Mouse (Mus musculus) kidney, embryonic 15.5 days (tissue): ENCODE results near the gene Gnaq. TPM values are rescaled to one million over a fixed set of nuclear protein-coding genes. Genes with fewer than 3 reads are reported as not detected.

ENCODE experiments used
- ATAC-seq: fragments of 200-750 bp; cut with Nextera tagmentation; replicated peaks from 2 replicates; pipeline ENCODE4 v1.8.0; 2017; ENCODE audit warnings: moderate TSS enrichment; ENCODE audit not compliant: low FRiP score
- H3K27ac ChIP-seq: fragments of 300-500 bp; sonication (generic); 2 replicates; pipeline ENCODE4 v1.5.1; 2015; ENCODE audit warnings: mild to moderate bottlenecking, inconsistent platforms
- H3K27me3 ChIP-seq: fragments of 300-500 bp; sonication (generic); 2 replicates; pipeline ENCODE4 v1.6.1; 2015; ENCODE audit warnings: inconsistent platforms
- H3K36me3 ChIP-seq: fragments of 300-500 bp; sonication (generic); 2 replicates; pipeline ENCODE4 v1.6.1; 2015; ENCODE audit warnings: inconsistent platforms
- H3K4me1 ChIP-seq: fragments of 300-500 bp; sonication (generic); 2 replicates; pipeline ENCODE4 v1.6.1; 2015; ENCODE audit warnings: inconsistent platforms
- H3K4me2 ChIP-seq: fragments of 300-500 bp; sonication (generic); 2 replicates; pipeline ENCODE4 v1.6.1; 2015; ENCODE audit warnings: moderate library complexity, mild to moderate bottlenecking, inconsistent platforms
- H3K4me3 ChIP-seq: fragments of 300-500 bp; sonication (generic); replicated peaks from 2 replicates; pipeline ENCODE4 v1.5.1; 2015; ENCODE audit warnings: mild to moderate bottlenecking, inconsistent platforms
- H3K9ac ChIP-seq: fragments of 300-500 bp; sonication (generic); 2 replicates; pipeline ENCODE4 v1.6.1; 2015; ENCODE audit warnings: mild to moderate bottlenecking, inconsistent platforms
- H3K9me3 ChIP-seq: fragments of 300-500 bp; sonication (generic); replicated peaks from 2 replicates; pipeline ENCODE4 v1.6.1; 2016; ENCODE audit warnings: inconsistent platforms
- WGBS: fragments of 180-500 bp; shearing (Covaris S2); methylation state at CpG from one replicate; pipeline ENCODE4 v1.1.7; 2015; ENCODE audit warnings: mixed read lengths; 5-methylcytosine and 5-hydroxymethylcytosine counted together
- polyA plus RNA-seq: library from polyadenylated mRNA; unstranded; fragments of >200 nt; fragmentation: Nextera tagmentation; extraction: Ambion mirVana; gene quantifications from 2 replicates; pipeline ENCODE4 v1.2.1, GENCODE M21; 2015

Gnaq gene
- polyA plus RNA-seq, 1 experiment from 2014 or later: 36.2 TPM

GRCm38 (mm10) chr19:16129171-16129570 lies 3.5 kb upstream of the Gnaq start:
- H3K27me3 ChIP-seq: no peaks in the 10 kb centered on the region
- H3K4me3 ChIP-seq: no peak overlapping the region
- H3K4me2 ChIP-seq: no peak overlapping the region
- H3K4me1 ChIP-seq: peaks cover 15% of the 10 kb centered on the region
- 89% methylated on average over 2 of the region's 2 CpGs for WGBS
- no peak overlapping the region for H3K9ac ChIP-seq
- no peak for ATAC-seq
- no peaks in the 10 kb centered on the region for H3K36me3 ChIP-seq
- H3K9me3 ChIP-seq: no peaks in the 10 kb centered on the region
- H3K27ac ChIP-seq: no peak overlapping the region

- H3K27me3 ChIP-seq: no peaks in the 10 kb centered on the region
- no peak overlapping the region for H3K9ac ChIP-seq
- WGBS: 47% methylated on average over 3 of the region's 3 CpGs
- H3K4me2 ChIP-seq: no peak overlapping the region
- peaks cover 26% of the 10 kb centered on the region for H3K4me1 ChIP-seq
- H3K4me3 ChIP-seq: no peak overlapping the region
- no peaks in the 10 kb centered on the region for H3K9me3 ChIP-seq
- no peak for ATAC-seq
- peak overlapping the region; percentile 45; the same call in 1 of the 2 replicates for H3K27ac ChIP-seq
- no peaks in the 10 kb centered on the region for H3K36me3 ChIP-seq
These were observed 2.2 kb upstream of the Gnaq start for GRCm38 (mm10) chr19:16130476-16130875.

GRCm38 (mm10) chr19:16131831-16132230 lies 800 bp upstream of the Gnaq start:
- H3K9ac ChIP-seq: peak overlapping the region; percentile 92
- WGBS: 6% methylated on average over 6 of the region's 6 CpGs
- no peaks in the 10 kb centered on the region for H3K27me3 ChIP-seq
- H3K27ac ChIP-seq: peak overlapping the region; percentile 98
- no peaks in the 10 kb centered on the region for H3K36me3 ChIP-seq
- 0 out of 2 replicates have a peak, but pooled peaks have one; percentile 1 for ATAC-seq
- no peaks in the 10 kb centered on the region for H3K9me3 ChIP-seq
- H3K4me1 ChIP-seq: peaks cover 31% of the 10 kb centered on the region
- peak overlapping the region; percentile 94 for H3K4me3 ChIP-seq
- H3K4me2 ChIP-seq: peak overlapping the region; percentile 71

- Histone ChIP-seq H3K4me3 (peak overlapping the region; percentile 94), H3K36me3 (no peaks in the 10 kb centered on the region), H3K4me2 (peak overlapping the region; percentile 71), H3K4me1 (peaks cover 35% of the 10 kb centered on the region), H3K9me3 (no peaks in the 10 kb centered on the region), H3K27ac (peak overlapping the region; percentile 98), H3K27me3 (no peaks in the 10 kb centered on the region), H3K9ac (peak overlapping the region; percentile 92)
- peak; percentile 96 for ATAC-seq
- WGBS: under 1% methylated on average over 39 of the region's 57 CpGs
These were observed 266 bp upstream of the Gnaq start for GRCm38 (mm10) chr19:16132340-16132790.

GRCm38 (mm10) chr19:16132865-16133720 lies 462 bp downstream of the Gnaq start:
- H3K9ac ChIP-seq: peak overlapping the region; percentile 92
- peak; percentile 28 for ATAC-seq
- peak overlapping the region; percentile 94 for H3K4me3 ChIP-seq
- H3K4me2 ChIP-seq: peak overlapping the region; percentile 71
- peaks cover 43% of the 10 kb centered on the region for H3K4me1 ChIP-seq
- peak overlapping the region; percentile 98 for H3K27ac ChIP-seq
- no peaks in the 10 kb centered on the region for H3K36me3 ChIP-seq
- under 1% methylated on average over 100 of the region's 139 CpGs for WGBS
- no peaks in the 10 kb centered on the region for H3K9me3 ChIP-seq
- H3K27me3 ChIP-seq: no peaks in the 10 kb centered on the region

GRCm38 (mm10) chr19:16133721-16134570 lies 1.3 kb downstream of the Gnaq start:
- H3K4me2 ChIP-seq: peak overlapping the region; percentile 71
- ATAC-seq: peak; percentile 19
- H3K4me3 ChIP-seq: peak overlapping the region; percentile 94
- peaks cover 51% of the 10 kb centered on the region for H3K4me1 ChIP-seq
- H3K9ac ChIP-seq: peak overlapping the region; percentile 92
- H3K36me3 ChIP-seq: no peaks in the 10 kb centered on the region
- WGBS: 8% methylated on average over 25 of the region's 25 CpGs
- peak overlapping the region; percentile 98 for H3K27ac ChIP-seq
- H3K27me3 ChIP-seq: no peaks in the 10 kb centered on the region
- no peaks in the 10 kb centered on the region for H3K9me3 ChIP-seq

- H3K4me3 ChIP-seq: no peak overlapping the region
- no peaks in the 10 kb centered on the region for H3K9me3 ChIP-seq
- H3K27ac ChIP-seq: no peak overlapping the region
- 53% methylated on average over 5 of the region's 5 CpGs for WGBS
- peaks cover 70% of the 10 kb centered on the region for H3K4me1 ChIP-seq
- H3K9ac ChIP-seq: no peak overlapping the region
- no peaks in the 10 kb centered on the region for H3K27me3 ChIP-seq
- H3K36me3 ChIP-seq: peaks cover 5% of the 10 kb centered on the region; the same call in 1 of the 2 replicates
- ATAC-seq: no peak
- H3K4me2 ChIP-seq: no peak overlapping the region
These were observed 5.5 kb downstream of the Gnaq start for GRCm38 (mm10) chr19:16138064-16138580.

GRCm38 (mm10) chr19:16140710-16141109 lies 8.1 kb downstream of the Gnaq start:
- Histone ChIP-seq H3K9me3 (no peaks in the 10 kb centered on the region), H3K27me3 (no peaks in the 10 kb centered on the region), H3K4me3 (no peak overlapping the region), H3K9ac (no peak overlapping the region), H3K36me3 (peaks cover 11% of the 10 kb centered on the region; the same call in 1 of the 2 replicates), H3K27ac (peak overlapping the region; percentile 45; the same call in 1 of the 2 replicates), H3K4me2 (peak overlapping the region; percentile 15; the same call in 1 of the 2 replicates), H3K4me1 (peaks cover 58% of the 10 kb centered on the region)
- WGBS: 34% methylated on average over 4 of the region's 4 CpGs
- peak; percentile 48; the same call in 1 of the 2 replicates for ATAC-seq

GRCm38 (mm10) chr19:16141857-16142256 lies 9.2 kb downstream of the Gnaq start:
- WGBS: 75% methylated on average over 4 of the region's 4 CpGs
- peaks cover 54% of the 10 kb centered on the region for H3K4me1 ChIP-seq
- no peak for ATAC-seq

GRCm38 (mm10) chr19:16142990-16143389 lies 10.4 kb downstream of the Gnaq start:
- WGBS: 95% methylated on average over 10 of the region's 10 CpGs
- H3K36me3 ChIP-seq: peaks cover 11% of the 10 kb centered on the region; the same call in 1 of the 2 replicates
- H3K9me3 ChIP-seq: no peaks in the 10 kb centered on the region
- no peak for ATAC-seq
- H3K27me3 ChIP-seq: no peaks in the 10 kb centered on the region
- H3K9ac ChIP-seq: no peak overlapping the region
- no peak overlapping the region for H3K27ac ChIP-seq
- H3K4me3 ChIP-seq: no peak overlapping the region
- peaks cover 46% of the 10 kb centered on the region for H3K4me1 ChIP-seq
- H3K4me2 ChIP-seq: no peak overlapping the region

More at GRCm38 (mm10) chr19:16141857-16142256, 9.2 kb downstream of the Gnaq start:
- Histone ChIP-seq H3K4me2 (no peak overlapping the region), H3K9me3 (no peaks in the 10 kb centered on the region), H3K4me3 (no peak overlapping the region), H3K27me3 (no peaks in the 10 kb centered on the region), H3K36me3 (peaks cover 11% of the 10 kb centered on the region; the same call in 1 of the 2 replicates), H3K27ac (no peak overlapping the region), H3K9ac (no peak overlapping the region)

- H3K36me3 ChIP-seq: peaks cover 11% of the 10 kb centered on the region; the same call in 1 of the 2 replicates
- WGBS: 86% methylated on average over 6 of the region's 6 CpGs
- no peak overlapping the region for H3K9ac ChIP-seq
- H3K4me3 ChIP-seq: no peak overlapping the region
- H3K9me3 ChIP-seq: no peaks in the 10 kb centered on the region
- no peaks in the 10 kb centered on the region for H3K27me3 ChIP-seq
- ATAC-seq: no peak
- H3K4me2 ChIP-seq: no peak overlapping the region
- H3K4me1 ChIP-seq: peaks cover 11% of the 10 kb centered on the region; the same call in 1 of the 2 replicates
- H3K27ac ChIP-seq: no peak overlapping the region
These were observed 14.8 kb downstream of the Gnaq start for GRCm38 (mm10) chr19:16147446-16147845.
